Mouse (Mus musculus) telencephalon, adult 2 months (tissue): ENCODE results near the gene Chpf.
A peak's percentile ranks its signal among the peaks of the same experiment; 100 is the strongest.

Experiments
- DNase-seq: peaks from one replicate; pipeline ENCODE4 v3.0.0-alpha.2; 2011; ENCODE audit warnings: low read depth, low spot score

Gene Chpf

DNA sequence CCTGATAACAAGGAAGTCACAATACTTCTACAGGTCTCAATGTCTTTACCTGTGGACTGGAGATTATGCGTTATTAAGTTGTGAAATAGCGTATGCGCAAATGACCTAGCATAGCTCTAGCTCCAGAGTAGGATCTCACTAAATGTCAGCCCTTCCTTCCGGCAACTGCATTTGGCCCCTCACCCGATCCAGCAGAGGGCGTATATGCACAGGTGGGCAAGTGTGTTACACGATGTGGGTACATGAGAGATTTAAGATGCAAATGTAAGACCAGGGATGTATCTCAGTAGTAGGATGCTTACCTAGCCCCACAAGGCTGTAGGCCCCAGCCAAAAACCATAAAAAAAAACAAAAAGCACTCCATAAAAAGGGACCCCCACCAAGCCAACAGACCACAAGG lies 20.3 kb upstream of the Chpf start:
- no peak for DNase-seq

GRCm38 (mm10) chr1:75498897-75499296 lies 19.8 kb upstream of the Chpf start:
- DNase-seq = no peak

GRCm38 (mm10) chr1:75494878-75495548 lies 15.9 kb upstream of the Chpf start:
- peak; percentile 21 for DNase-seq

DNA sequence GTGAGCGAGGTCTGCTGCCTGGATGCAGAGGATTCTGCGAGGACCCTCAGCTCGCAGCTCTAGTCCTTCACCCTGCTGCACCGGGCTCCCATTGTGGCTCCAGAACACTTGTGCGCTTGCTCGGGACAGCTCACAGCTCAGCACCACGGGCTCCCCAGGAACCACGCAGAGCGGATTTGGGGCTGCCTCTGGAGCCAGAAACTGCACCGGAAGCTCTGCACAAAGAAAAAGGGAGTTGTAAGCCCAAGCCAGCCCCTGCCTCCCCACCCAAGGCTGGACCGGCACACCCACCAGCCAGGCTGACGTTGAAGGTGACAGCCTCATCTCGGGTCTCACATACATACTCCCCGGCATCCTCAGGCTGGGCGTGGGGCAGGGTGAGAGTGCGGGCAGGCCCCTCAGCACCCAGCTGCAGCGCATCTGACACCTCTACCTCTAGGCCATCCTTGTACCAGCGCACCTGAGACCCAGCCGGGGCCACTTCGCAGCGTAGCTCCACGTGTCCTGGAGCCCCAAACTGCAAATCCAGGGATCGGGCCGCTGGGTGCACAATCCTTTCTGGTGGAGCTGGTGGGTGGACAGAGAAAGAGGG lies 13.6 kb upstream of the Chpf start:
- DNase-seq = no peak

- DNase-seq = no peak
These were observed 11.9 kb upstream of the Chpf start for GRCm38 (mm10) chr1:75490785-75491551.

DNA sequence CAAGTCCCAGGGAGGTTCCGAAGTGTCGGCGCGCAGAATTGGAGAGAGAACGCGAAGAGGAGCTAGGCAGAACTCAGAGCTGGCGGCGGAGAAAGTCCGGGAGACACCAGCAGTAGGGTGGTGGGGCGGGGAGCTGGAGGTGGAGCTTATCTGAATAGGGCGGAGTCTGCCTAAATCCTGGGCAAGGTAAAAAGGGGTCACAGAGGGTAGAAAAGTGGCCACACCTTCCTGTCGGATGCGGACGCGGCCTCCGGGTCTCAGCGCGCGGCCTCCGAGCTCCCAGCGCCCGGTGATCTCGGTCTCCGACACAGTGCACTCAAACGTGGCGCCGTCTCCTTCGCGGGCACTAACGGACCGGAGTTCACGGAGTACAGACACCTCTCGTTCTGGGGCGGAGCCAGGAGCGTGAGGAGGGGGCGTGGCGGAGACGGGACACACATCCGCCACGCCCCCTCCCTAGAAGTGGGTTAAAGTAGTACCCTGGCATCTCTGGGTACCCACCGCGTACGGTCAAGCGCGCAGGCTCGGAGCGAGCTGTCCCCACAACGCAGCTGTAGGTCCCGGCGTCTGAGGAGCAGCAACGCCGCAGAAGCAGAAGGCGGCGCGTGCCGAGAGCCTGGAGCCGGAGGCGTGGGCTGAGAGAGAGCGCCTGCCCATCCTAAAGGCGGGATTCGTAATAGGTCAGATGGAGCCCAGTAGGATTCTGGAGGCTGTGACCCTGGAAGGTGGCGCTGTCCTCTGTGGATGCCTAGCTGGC lies 8.5 kb upstream of the Chpf start:
- DNase-seq = peak; percentile 34

DNA sequence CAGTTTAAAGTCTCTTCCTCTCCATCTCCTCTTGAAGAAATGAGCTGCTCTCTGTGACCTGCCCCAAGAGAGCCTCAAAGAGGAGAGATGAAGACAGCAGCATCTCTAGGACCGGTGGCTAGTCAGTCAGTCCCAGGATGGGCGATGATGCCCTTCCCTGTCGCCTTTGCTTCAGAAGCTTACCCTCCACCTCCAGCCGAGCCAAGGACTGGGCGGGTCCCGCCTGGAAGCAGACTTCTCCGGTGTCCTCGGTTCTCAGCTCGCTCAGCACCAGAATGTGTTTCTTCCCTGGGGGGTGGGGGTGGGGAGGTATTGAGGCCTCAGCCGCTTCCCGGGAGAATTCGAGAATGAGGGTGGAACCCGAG lies 7.9 kb upstream of the Chpf start:
- no peak for DNase-seq

- no peak for DNase-seq
These were observed 7.5 kb upstream of the Chpf start for GRCm38 (mm10) chr1:75486561-75486960.

DNA sequence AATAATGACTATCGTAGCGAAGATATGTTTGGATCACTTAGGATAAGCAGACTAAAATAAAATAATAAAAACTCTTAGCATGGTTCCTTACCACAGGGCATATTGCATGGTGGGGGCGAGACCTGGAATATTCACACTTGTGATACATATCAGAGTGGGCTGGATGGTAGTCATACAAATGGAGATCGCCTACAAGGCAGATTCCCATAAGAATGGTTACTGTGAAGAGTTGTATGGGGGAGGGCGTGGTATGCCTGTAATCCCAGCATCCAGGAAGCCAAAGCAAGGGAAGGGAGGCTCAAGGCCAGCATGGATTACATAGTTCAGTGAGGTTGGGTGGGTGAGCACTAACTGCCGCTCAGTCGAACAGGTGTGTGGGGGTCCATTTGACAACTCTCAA lies 1.6 kb upstream of the Chpf start:
- DNase-seq = peak; percentile 40

DNA sequence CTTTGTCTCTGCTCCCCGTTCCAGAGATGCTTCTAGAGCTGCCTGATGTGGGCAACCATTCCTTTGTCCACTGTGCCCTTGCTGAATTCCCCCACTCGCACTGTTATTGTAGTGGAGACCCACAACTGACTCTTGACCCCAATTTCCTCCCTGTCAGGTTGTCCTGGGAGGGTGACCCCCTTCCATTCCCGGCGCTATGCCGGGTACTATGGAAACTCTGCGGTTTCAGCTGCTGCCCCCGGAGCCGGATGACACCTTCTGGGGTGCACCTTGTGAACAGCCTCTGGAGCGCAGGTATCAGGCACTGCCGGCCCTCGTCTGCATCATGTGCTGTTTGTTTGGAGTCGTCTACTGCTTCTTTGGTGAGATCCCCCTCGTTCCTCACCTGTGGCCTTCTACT lies 929 bp upstream of the Chpf start:
- DNase-seq = no peak

DNA sequence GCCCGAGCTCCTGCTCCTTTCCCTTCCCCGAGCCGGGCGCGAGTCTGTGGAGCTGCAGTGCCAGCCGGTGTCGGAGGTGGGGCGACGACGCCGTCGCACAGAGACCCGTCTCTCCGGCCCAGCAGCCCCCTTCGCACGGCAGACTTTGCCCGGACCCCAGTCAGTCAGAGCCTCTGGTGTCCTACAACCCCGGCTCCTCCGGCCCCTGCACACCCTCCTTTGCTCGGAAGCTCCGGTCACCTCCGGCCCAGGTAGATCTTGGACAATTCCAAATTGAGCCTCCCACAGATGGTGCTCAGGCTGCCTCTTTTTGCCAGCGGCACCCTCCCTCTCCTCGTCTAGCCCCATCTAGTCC lies 505 bp upstream of the Chpf start:
- DNase-seq = no peak

- DNase-seq = no peak
These were observed 610 bp downstream of the Chpf start for GRCm38 (mm10) chr1:75478497-75478896.

DNA sequence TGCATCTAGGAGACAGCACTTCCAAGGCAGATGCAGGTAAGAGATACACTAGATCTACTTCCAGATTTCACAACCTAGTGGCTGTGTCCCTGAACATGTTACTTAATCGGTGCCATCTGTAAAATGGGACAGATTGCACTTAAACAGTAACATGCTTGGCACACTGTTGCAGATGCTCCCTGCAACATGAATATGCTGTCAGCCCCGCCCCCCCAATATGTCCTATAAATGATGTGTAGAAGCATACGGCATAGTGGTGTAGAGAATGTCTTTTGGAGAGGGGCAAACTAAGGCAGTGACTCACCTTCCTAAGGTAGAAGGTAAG lies 1.2 kb downstream of the Chpf start:
- DNase-seq = no peak

DNA sequence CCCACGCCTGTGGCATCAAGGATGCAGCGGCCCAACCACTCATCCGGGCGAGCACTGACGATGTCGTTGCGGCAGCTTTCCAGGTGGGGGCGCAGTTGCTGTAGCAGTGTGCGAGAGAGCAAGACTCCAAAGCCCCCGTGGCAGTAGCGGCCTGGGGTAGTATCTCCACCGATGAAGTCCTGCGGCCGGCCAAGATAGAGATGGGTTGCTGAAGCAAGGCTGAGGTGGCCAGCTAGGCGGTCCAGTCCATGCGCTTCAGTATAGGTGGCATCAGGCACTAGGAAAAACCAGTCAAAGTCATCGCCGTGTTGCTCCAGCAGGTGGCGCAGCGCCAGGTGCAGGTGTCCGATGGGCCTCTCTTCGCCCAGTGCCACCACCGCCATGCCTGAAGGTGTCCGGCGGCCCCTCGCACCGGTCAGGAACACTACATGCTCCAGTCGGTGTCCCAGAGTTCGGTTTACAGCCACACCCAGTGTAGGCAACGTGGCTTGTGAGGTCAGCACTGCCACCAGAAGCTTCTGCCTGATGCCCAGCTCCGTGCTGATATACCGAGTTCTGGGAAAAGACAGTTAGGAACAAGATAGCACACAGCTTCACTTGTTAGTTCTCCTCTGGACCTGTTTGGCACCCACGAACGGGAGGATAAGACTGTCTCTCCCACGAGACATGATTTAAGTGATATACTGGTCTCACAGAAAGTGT lies 1.7 kb downstream of the Chpf start:
- no peak for DNase-seq

- DNase-seq = no peak
These were observed 2.7 kb downstream of the Chpf start for GRCm38 (mm10) chr1:75476441-75476840.

DNA sequence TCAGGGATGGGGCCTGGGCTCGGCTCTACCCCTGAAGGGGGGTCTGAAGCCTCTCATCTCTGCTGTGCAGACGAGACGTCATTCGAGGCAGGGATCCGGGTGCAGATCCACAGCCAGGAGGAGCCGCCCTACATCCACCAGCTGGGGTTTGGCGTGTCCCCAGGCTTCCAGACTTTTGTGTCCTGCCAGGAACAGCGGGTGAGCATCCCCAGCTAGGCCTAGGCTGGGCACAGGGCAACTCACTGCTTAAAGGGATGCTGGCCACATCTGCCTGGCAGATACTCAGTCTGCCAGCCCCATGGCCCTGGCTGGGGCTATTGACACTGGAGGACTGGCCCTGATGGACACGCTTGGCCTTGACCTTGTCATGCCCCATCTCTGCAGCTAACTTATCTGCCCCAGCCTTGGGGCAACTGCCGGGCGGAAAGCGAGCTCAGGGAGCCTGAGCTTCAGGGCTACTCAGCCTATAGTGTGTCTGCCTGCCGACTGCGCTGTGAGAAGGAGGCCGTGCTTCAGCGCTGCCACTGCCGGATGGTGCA lies 9.8 kb downstream of the Chpf start:
- DNase-seq = no peak

GRCm38 (mm10) chr1:75467215-75467927 lies 11.7 kb downstream of the Chpf start:
- DNase-seq = no peak

- no peak for DNase-seq
These were observed 15.4 kb downstream of the Chpf start for GRCm38 (mm10) chr1:75463652-75464204.

- no peak for DNase-seq
These were observed 16.5 kb downstream of the Chpf start for GRCm38 (mm10) chr1:75462636-75463035.

DNA sequence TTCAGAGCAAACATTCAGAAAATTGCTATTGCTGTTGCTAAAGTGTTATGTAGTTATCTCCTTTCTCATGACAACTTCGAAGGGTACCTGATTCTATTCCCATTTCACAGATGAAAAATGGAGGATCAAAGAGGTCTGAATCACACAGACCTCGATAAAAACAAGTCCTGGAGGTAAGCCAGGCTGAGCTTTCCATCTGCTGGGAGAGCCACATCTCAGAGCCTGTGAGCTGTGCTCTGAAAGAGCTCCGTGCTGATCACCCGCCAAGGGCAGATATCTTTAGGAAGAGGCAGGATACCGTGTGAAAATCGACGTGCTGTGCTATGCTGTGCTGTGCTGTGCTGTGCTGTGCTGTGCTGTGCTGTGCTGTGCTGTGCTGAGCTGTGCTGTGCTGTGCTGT lies 18.8 kb downstream of the Chpf start:
- DNase-seq = no peak
